Mouse (Mus musculus) cerebellum, postnatal 4 days (tissue): Measurements from ENCODE around the gene Trpv6.
A peak's percentile ranks its signal among the peaks of the same experiment; 100 is the strongest.

Source experiments
- DNase-seq, 2 experiments: peaks; one replicate each; pipeline ENCODE4 v3.0.0; 2022; ENCODE audit warnings: low spot score in 2 of 2, mixed read lengths in 1 of 2

Gene Trpv6

DNA sequence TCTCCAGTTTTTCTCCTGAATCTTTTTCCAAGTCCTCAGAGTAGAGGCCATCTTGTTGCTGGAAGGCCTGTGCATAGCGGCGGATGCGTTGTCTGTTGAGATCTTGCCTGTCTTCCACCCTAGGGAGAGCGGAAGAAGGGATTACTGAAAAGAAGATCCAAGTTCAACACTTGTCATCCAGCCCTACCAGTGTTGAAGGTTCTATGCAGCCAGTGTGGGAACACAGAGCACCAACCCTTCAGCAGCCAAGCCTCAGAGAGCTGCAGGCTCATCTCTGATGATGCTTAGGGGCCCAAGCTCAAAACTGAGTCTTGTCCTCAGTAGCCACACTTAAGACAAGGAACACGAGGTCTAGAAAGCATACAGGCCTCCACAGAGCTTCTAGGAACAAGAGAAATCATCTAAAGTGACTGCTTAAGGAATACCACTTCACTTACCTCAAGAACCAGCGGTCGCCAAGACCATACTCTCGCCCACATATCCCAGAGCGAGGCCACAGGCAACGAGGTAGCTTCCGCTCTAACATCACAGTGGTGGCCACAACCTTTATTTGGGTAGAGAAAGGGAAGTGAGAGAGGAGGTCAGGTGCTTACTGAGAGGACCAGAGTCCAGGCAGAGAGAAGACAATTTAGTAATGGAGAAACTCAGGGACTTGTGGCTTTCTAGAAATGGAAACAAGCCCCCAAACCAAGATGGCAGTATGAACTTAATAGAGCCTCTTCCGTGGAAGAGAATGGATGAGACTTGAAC lies 14.8 kb downstream of the Trpv6 start:
- DNase-seq: no peak

GRCm38 (mm10) chr6:41620173-41620798 lies 15.9 kb downstream of the Trpv6 start:
- DNase-seq: no peak

- no peak for DNase-seq
Observed at GRCm38 (mm10) chr6:41607637-41608036, 28.6 kb downstream of the Trpv6 start.

DNA sequence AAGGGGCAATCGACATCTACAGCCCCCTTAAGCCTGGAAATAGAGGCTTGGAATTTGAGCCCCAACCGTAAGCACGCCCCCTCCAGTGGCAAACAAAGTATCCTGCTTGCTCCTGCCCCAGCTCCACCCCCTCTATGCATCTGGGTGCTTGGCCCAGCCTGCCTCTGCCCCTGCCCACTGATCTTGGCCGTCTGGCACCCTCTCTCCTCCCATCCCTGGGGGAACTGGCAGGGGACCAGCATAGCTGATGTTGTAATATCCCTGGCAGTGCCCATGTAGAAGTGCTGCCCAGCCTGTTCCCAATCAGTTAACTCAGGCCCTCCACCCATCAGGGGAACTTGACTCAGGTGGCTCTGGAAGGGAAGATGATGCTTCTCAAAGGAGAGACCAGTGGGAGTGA lies 30.0 kb downstream of the Trpv6 start:
- peak in 1 of 2 experiments; percentile 59 for DNase-seq

- no peak for DNase-seq
Observed at GRCm38 (mm10) chr6:41605794-41606104, 30.5 kb downstream of the Trpv6 start.

DNA sequence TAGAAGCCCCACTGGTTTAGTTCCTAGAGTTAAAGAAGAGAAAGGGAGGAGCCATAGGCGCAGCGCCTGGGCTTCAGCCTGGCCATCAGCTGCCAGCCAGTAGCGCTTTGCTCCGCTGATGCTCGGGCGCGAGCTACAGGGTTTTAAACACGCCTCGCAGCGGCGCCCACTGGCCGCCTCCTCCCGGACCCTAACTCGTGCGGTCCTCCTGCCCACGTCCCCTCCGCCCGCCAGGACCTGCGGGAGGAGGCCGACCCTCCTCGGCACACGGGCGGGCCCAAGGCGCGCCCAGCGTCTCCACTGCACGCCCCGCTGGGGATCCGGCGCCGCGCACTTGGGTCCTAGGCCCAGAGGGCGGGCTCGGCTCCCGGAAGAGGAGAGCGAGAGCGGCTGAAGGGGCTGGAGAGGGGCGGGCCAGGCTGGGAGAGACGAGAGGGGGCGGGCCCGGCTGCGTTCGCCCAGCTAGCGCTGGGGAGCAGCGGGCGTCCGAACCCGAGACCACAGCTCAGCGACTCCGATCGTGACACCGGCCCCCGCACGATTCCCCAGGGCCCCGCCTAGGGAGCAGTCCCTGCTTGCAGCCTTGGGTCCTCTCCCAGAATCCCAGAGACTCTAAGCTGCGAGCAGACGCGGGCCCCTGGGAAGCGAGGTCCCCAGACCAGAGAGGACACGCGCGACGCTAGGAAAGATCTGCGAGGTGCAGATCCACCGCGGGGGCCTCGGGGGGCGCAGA lies 31.0 kb downstream of the Trpv6 start, which contains the start of gene Ephb6:
TSS of gene Ephb6 (plus strand) at position 422 of the 733 bp plus-strand sequence.
- DNase-seq: peak in 1 of 2 experiments; percentile 64

DNA sequence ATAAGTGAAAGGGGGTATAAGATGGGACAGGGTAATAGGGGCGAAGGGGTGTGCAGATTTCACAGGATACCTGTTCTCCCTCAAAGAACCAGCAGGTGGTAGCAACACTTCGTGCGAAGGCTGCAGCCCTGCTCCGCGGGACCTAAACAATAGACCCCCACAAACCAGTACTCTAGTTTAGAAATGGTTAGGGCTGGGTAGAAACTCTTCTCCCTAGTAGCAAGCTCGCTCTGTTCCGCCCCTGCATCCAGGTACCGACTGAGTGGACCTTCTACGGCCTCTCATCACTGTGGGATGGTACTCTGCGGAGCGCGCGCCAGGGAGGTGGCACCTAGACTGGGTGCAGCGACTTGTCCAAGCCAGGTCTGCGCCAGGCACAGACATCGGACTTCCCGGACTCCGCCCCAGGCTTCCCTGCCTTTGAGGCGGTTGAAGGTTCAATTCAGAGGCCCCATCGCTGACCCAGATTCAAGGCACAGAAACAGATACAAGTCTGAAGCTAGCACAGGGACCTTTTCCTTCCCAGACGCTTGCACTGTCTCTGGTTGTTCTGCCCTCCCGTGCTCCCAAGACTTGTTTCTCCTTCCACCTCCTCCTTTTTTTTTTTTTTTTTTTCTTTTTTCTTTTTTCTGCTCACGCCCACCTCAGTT lies 31.7 kb downstream of the Trpv6 start:
- peak in 1 of 2 experiments; percentile 55 for DNase-seq

- no peak for DNase-seq
Observed at GRCm38 (mm10) chr6:41582189-41582588, 54.0 kb downstream of the Trpv6 start.

GRCm38 (mm10) chr6:41581295-41581694 lies 54.9 kb downstream of the Trpv6 start:
- DNase-seq: no peak

- DNase-seq: peak in 1 of 2 experiments; percentile 52
Observed at GRCm38 (mm10) chr6:41577297-41577696, 58.9 kb downstream of the Trpv6 start.

DNA sequence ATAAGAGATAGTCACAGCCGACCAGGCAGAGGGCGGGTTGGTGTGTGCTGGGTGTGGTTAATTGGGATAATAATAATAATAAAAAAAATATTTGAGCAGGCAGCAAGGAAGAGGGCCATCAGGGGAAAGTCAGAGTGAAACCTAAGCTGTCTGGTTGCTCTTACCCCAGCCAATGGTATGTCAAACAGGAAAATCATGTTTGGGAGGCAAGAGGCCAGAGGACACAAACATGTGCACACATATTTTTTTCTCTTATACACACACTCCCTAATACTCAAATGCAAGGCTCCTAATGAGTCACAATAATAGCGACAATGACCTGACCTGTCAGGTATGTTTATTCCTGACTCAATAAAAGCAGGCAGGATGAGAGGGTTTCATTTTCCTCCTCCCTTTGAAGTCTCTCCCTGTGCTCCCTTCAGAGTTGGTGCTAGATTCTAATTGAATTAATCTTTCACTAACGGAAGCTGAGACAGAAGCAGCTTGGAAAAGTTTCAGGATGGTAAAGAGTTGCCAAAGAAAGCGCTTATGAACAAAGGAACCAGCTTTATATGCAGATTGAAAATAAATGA lies 59.6 kb downstream of the Trpv6 start:
- no peak for DNase-seq
